Mouse (Mus musculus) adrenal gland, postnatal 10 days (tissue): ENCODE measurements around the gene Susd5. TPM values are rescaled to one million over a fixed set of nuclear protein-coding genes. Genes with fewer than 3 reads are reported as not detected.
"Not testable (repeated sequence)": the region's sequence is repeated elsewhere in the genome, so short reads cannot be mapped to it uniquely, and the experiment has no call there.

ENCODE experiments used
- DNase-seq: peaks from one replicate; pipeline ENCODE4 v3.0.0; 2021; ENCODE audit warnings: mixed read lengths
- total RNA-seq, 2 experiments: library from RNA; stranded (reverse); gene quantifications; 2 replicates each; pipeline ENCODE4 v1.2.3; 2021

The Susd5 gene
- total RNA-seq, 2 experiments from 2014 or later, result 1.3 to 1.8 TPM

DNA sequence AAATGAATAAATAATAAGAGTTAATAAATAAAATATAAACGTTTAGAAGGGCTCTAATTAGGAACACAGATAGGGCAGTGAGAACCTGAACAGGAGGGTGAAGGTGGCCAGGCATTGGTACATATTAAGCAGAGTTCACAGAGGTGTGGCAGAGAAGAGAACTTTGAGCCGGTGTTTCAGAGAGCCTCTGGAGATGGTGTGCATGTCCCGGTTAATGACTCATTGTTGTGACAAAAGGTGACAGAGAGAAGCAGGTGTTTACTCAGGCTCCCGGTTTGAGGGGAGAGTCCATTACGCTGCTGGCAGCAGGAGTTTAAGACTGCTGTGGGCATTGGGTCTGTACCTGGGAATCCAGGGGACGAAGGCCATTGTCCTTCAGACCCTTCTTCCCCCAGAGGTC is 12.4 kb downstream of the Susd5 start:
- no peak for DNase-seq

DNA sequence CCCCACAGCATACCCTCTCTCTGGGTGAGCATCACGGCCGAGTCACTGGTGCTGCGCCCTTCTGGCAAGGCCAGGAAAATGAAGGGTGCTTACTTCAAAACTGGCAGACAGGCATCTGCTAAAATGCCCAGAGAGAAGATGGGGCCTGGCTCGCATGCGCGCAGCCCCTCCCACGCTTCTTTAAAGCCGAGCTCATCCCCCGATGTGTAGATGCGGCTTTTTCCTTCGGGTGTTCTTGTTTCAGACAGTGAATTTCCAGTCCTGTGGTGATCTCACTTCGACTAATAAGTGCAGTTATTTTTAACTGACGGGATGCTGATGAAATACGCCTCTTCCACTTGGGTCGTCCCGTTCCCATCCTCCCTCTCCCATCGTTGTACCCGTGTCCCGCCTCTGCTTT is 16.7 kb downstream of the Susd5 start:
- no peak for DNase-seq

DNA sequence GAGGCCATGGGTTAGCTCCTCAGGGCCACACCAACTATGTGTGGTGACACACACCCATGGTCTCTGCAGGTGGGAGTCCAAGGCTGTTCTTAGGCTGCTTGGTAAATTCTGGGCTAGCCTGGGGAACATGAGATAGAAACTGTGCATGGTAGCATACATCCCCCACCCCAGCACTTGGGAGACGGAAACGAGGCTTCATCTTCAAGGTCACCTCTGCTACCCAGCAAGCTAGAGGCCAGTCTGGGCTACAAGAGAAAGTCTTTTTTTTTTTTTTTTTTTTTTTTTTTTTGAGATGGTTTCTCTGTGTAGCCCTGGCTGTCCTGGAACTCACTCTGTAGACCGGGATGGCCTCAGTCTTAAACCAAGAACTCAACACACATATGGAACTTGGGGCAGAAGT is 29.5 kb downstream of the Susd5 start:
- no peak for DNase-seq

DNA sequence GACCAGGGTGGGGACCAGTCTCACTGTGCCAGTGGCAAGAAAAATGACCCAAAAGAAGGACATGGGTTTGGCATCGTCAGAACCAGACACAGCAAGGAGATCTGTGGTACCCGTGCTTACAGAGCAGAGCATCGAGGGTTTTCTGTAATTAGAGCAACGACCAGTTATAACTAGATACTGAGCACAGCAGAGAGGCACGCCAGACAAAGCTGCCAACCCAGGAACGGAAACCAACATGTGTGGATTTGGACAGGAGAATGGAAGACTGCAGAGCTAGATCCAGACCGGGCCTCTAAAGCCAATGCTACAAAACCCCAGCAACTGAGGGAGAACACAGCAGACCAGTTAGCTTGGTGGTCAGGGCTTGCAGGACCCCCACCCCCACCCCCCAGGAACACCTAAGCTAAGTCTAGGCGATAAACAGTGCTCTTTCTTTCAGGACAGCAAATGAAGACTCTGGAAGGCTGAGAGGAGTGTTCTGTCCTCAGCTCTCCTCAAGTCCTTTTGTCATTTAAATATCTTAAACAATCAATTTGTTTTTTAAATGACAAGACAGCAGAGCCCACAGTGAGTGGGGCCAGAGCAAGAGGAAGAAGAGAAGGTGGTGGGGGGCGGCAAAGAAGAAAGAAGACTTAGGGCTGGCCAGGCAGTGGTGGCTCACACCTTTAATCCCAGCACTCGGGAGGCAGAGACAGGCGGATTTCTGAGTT is 30.3 kb downstream of the Susd5 start:
- no peak for DNase-seq

DNA sequence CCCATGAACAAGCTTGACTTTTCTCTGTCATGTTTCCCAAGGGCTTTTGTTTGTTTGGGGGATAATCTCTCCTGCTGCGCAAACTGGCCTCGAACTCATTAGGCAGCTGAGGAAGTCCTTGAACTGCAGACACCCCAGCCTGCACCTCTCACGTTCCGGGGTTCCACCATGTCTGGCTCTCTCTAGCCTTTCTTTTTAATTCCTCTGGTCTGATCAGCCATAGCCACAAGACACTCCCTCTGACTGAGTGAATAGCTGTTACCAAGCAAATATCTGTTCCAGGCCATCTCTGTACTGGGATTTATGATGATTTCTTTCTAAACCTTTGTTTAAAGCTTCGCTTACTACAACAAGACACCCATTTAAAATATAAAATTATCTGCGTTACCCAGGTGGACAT is 31.9 kb downstream of the Susd5 start:
- DNase-seq, result not testable (repeated sequence)

DNA sequence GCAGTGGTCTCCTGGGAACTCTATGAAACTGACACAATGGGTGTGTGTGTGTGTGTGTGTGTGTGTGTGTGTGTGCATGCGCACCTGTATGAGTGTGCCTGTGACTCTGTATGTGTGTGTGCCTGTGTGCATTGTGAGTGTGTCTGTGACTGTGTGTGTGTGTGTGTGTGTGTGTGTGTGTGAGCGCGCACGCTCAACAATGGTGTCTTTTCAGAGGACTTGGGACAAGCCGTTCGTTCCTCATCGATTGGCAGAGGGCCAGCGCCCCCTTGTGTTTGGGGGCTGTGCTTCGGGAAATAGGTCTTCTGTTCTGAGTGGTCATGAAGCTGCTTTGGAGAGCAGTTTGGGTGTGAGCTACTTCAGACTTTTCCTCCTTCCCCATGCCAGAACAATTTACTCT is 35.2 kb downstream of the Susd5 start:
- DNase-seq, result not testable (repeated sequence)

DNA sequence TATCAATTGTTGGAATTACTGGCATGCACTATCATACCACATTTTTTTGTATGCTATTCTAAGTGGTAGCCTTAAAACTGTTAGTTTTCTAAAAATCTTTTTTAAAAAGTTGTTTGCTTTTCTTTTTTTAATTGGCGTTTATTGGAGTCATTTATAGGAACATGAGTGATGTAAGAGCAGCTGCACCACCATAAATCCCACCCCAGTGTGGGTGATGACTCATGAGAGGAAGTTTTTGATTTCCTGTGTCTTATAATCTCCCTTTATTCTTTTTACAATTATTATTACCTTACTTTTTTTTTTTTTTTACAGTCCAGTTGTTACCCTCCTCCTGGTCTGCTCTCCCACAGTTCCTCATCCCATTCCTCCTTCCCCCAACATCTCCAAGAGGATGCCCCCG is 37.9 kb downstream of the Susd5 start:
- DNase-seq, result no peak

DNA sequence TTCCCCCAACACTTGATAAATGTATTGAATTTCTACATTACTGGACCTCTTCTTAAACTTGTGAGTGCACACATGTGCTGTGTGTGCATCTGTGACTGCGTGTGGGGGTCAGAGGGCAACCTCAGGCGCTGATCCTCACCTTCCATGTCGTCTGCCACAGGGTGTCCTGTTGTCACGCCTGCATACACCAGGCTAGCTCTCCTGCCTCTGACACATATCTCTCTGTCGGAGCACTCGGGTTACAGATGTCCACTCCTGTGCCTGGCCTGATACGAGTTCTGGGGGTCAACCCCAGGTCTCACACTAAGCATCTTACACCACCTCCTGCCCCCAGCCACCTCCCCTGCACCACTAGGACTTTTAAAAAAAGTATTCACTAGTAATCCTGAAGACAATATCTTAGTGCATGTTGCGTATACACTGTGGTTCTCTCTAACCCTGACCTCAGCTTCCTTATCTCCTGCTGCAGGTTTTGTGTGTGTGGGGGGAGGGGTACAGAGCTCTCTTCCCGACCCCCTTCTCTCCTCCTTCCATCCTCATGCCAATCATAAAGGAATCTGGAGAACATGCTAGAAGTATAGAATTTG is 41.9 kb downstream of the Susd5 start:
- no peak for DNase-seq

DNA sequence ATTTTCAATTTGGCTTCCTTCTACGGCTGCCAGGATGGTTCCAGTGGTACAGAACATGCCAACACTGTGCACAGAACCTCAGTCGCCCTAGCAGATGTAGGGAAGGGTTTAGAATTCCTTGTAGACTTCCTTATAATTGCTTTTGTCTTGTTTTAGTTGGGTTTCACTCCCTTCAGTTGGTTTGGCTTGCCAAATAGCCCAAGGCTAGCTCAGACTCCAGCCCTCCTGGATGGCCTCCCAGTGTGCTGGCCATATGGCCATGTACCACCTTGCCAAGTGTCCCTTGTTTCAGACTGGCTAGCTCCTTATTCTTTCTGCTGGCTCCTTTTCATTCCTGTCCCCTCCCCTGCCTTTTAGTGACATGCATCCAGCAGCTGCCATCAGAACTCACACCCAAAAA is 53.3 kb downstream of the Susd5 start:
- DNase-seq, result no peak

DNA sequence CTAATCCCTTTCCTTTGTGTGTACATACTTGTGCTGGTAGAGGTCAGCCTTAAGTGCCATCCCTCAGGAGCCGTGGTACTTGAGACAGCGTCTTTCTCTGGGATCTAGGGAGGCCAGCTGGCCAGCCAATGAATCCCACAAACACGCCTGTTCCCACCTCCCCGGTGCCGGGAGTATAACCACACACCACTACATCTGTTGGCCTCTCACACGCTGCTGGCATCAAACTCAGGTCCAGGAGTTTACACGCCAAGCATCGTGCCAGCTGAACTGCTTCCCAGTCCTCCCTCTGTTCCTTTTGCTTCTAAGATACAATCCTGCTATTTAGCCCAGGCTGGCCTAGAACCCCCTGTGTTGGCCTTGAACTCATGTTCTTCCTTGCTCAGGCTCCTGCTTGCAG is 54.2 kb downstream of the Susd5 start:
- DNase-seq, result no peak

DNA sequence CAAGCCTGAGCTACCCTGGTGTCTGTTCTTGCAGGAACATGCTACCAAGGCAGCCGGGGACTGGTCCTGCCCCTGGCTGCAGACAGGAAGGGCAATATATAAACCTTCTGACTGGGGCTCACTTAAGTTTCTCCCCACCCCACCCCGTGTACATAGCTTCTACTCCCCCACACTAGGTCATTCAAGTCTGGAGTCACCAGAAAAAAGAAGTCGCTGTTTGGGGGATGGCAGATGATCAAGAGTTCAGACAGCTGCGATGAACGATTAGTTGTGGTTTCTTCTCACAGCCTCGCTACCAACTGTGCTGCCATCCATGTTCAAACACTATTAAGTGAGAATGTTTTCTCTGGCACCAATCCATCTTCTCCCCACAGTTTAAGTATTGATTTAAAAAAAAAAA is 55.3 kb downstream of the Susd5 start:
- DNase-seq, result no peak

DNA sequence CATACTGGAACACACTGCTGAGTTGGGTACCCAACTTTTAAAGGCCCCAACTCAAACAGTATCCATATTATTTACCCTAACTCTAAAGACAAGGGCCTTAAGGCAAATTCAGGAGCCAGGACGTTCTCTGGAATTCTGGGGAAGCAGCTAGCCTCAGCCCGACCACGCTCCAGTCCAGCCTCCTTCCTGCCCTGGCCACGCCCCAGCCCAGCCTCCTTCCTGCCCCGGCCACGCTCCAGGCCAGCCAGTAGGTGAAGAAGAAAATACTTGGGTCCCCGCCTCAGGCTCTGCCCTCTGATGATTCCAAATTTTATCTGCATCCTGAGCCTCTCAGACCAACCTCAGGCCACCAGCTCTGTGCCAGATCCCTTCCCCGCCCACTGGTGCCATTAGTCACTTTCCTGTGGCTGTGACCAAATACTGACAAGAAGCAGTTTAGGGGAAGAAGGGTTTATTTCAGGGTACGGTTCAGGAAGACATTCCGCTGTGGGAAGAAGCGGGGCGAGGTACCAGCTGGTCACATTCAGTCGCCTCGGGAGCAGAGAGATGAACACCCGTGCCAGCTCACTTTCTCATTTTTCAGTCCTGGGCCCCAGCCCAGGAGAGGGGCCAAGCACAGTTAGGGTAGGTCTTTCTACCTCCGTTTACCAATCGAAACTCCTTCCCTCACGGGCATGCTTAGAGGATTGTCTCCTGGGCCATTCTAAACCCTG is 57.1 kb downstream of the Susd5 start:
- DNase-seq, result peak; percentile 9

DNA sequence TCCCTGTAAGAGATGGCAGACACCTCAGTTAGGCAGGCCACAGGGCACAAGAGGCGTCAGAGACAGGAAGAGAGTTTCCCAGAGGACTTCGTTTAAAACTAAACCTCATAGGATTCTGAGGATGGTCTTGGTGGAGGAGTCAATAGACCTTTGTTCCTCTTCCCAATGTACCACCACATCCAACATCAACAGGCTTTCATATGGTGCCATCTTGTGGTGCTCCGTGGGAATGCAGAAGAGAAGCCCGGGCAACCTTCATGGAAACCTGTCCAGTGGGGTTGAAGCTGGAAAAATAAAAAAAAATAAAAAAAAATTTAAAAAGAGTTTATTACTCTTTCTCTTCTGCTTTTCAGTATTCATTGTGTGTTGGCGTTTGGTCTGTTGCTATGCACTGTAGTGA is 59.7 kb downstream of the Susd5 start:
- DNase-seq, result peak; percentile 77

DNA sequence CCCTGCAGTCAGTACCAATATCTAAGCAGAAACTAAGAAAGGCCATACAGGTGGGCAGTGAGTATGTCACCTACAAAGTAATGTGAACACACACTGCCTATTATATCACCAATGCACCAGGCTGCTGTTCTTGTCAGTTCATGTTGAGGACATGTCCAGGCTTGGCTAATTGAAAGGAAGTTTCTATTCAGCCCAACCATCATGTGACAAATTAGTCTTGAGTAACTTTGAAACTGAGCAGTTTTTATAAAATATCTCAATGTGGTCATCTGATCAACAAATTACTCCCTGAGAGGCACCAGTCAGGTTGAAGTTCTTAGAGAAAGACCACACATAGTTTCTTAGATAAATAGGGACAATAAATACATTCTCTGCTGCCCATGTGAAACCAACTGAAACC is 65.9 kb downstream of the Susd5 start:
- not testable (repeated sequence) for DNase-seq

DNA sequence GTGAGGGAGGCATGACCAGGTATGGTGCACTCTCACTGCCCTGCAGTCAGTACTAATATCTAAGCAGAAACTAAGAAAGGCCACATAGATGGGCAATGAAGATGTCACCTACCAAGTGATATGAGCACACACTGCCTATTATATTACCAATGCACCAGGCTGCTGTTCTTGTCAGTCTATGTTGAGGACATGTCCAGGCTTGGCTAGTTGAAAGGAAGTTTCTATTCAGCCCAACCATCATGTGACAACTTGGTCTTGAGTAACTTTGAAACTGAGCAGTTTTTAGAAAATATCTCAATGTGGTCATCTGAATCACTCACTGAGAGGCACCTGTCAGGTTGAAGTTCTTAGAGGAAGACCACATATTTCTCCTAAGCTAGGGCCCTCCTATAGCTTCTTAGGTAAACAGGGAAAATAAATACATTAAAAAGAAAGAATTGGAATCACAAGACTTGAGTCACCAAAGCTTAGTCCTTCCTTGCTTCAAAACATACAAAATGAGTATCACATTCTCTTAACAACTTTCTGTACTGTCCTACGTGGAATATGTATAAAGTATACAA is 72.4 kb downstream of the Susd5 start:
- not testable (repeated sequence) for DNase-seq

Other genes starting within 250 kb of the Susd5 start
- 10 to 100 TPM; 42.2 to 59.4 TPM for gene Ubp1, start 126.2 kb upstream of the Susd5 start, total RNA-seq
- 1 to 10 TPM; 3.5 to 4.6 TPM for gene Fbxl2, start 10.9 kb upstream of the Susd5 start, total RNA-seq